ENCODE assay signal across 22 mouse cellular contexts in genomic region chr10:94062357-94062756, GRCm38 (mm10). TPM values are rescaled to one million over a fixed set of nuclear protein-coding genes. Genes with fewer than 3 reads are reported as not detected.
DNase-seq lines count a peak whose midpoint lies in the region; ATAC-seq lines count a peak whose summit lies in the region.
"Had no signal": no experiment of that assay in that cellular context is flagged by ENCODE, and none has a peak within 500 bp of the region (broad histone marks: within the 10 kb centered on the region; RNA-seq: fewer than 3 reads in every experiment).

No protein-coding gene starts in this region.

- no peak overlapping the region for H3K4me3 ChIP-seq in heart, embryonic 10.5 days
- H3K4me3 ChIP-seq in heart, embryonic 11.5 days (ENCODE audit: low read depth, low read length), result no peak overlapping the region
- no peak overlapping the region for H3K4me3 ChIP-seq in heart, embryonic 13.5 days
- H3K4me3 ChIP-seq: embryonic facial prominence, embryonic 13.5 days; embryonic facial prominence, embryonic 15.5 days; erythroblast, embryonic 14.5 days; forebrain, embryonic 10.5 days; forebrain, embryonic 12.5 days had no signal

- H3K27ac ChIP-seq in heart, embryonic 10.5 days, result peak overlapping the region; percentile 62; the same call in 1 of the 2 replicates
- no peak overlapping the region for H3K27ac ChIP-seq in heart, embryonic 11.5 days (ENCODE audit: low read depth, low read length)
- H3K27ac ChIP-seq in heart, embryonic 13.5 days (replicated peaks), result peak overlapping the region; percentile 24
- H3K27ac ChIP-seq: embryonic facial prominence, embryonic 13.5 days; embryonic facial prominence, embryonic 15.5 days; forebrain, embryonic 10.5 days; forebrain, embryonic 12.5 days had no signal

- ATAC-seq in heart, embryonic 11.5 days (replicated peaks; ENCODE audit: insufficient number of reproducible peaks, low FRiP score, low TSS enrichment), result no peak
- no peak for ATAC-seq in heart, embryonic 13.5 days (ENCODE audit: extremely low read depth, insufficient number of reproducible peaks, low FRiP score, low TSS enrichment)
- ATAC-seq: forebrain, embryonic 14.5 days had no signal

- no peaks in the 10 kb centered on the region for H3K9me3 ChIP-seq in heart, embryonic 10.5 days
- H3K9me3 ChIP-seq in heart, embryonic 11.5 days (replicated peaks; ENCODE audit: control insufficient read depth, low read length), result no peaks in the 10 kb centered on the region
- no peaks in the 10 kb centered on the region for H3K9me3 ChIP-seq in heart, embryonic 13.5 days
- H3K9me3 ChIP-seq: embryonic facial prominence, embryonic 13.5 days; embryonic facial prominence, embryonic 15.5 days; forebrain, embryonic 10.5 days; forebrain, embryonic 12.5 days had no signal

- no peaks in the 10 kb centered on the region for H3K27me3 ChIP-seq in heart, embryonic 10.5 days (ENCODE audit: insufficient read depth, poor library complexity, severe bottlenecking)
- no peaks in the 10 kb centered on the region for H3K27me3 ChIP-seq in heart, embryonic 11.5 days (ENCODE audit: control insufficient read depth, insufficient read depth, low read length)
- no peaks in the 10 kb centered on the region for H3K27me3 ChIP-seq in heart, embryonic 13.5 days (replicated peaks)
- H3K27me3 ChIP-seq: embryonic facial prominence, embryonic 13.5 days; embryonic facial prominence, embryonic 15.5 days; forebrain, embryonic 12.5 days had no signal

- 55% methylated on average over 5 of the region's 5 CpGs for WGBS in heart, embryonic 10.5 days
- 55% methylated on average over 5 of the region's 5 CpGs for WGBS in heart, embryonic 11.5 days (ENCODE audit: insufficient replicate concordance)
- WGBS in heart, embryonic 13.5 days, result 53% methylated on average over 5 of the region's 5 CpGs

- no peak for DNase-seq in heart, embryonic 10.5 days (ENCODE audit: low spot score)
- DNase-seq in heart, adult 18-20 months, result no peak
- DNase-seq in testis, postnatal 14 days (ENCODE audit: low spot score), result peak; percentile 46
- DNase-seq in testis, postnatal 10 days (ENCODE audit: low spot score), result no peak
- DNase-seq: adrenal gland, adult 2 months; adrenal gland, postnatal 10 days; adrenal gland, postnatal 25 days; cerebellum, adult 11 months; cerebellum, adult 18-20 months; cerebellum, adult 8-10 months; cerebellum, adult 9-11 months; cerebellum, postnatal 14 days; cerebellum, postnatal 36 days; embryo, embryonic 11 days had no signal

- no peak overlapping the region for H3K9ac ChIP-seq in heart, embryonic 11.5 days (ENCODE audit: low read depth, low read length)
- H3K9ac ChIP-seq in heart, embryonic 13.5 days, result no peak overlapping the region
- H3K9ac ChIP-seq: embryonic facial prominence, embryonic 13.5 days; embryonic facial prominence, embryonic 15.5 days; forebrain, embryonic 12.5 days had no signal

- H3K4me2 ChIP-seq in heart, embryonic 11.5 days, result no peak overlapping the region
- no peak overlapping the region for H3K4me2 ChIP-seq in heart, embryonic 13.5 days
- H3K4me2 ChIP-seq: embryonic facial prominence, embryonic 13.5 days; embryonic facial prominence, embryonic 15.5 days; forebrain, embryonic 12.5 days had no signal

- peaks cover 28% of the 10 kb centered on the region for H3K4me1 ChIP-seq in heart, embryonic 10.5 days
- peaks cover 27% of the 10 kb centered on the region for H3K4me1 ChIP-seq in heart, embryonic 11.5 days (ENCODE audit: control insufficient read depth, insufficient read depth, low read length)
- H3K4me1 ChIP-seq in heart, embryonic 13.5 days, result peaks cover 50% of the 10 kb centered on the region
- H3K4me1 ChIP-seq: embryonic facial prominence, embryonic 15.5 days had no signal

- H3K36me3 ChIP-seq in heart, embryonic 10.5 days, result no peaks in the 10 kb centered on the region
- no peaks in the 10 kb centered on the region for H3K36me3 ChIP-seq in heart, embryonic 11.5 days (ENCODE audit: control insufficient read depth, insufficient read depth, low read length)
- H3K36me3 ChIP-seq in heart, embryonic 13.5 days, result no peaks in the 10 kb centered on the region
- H3K36me3 ChIP-seq: embryonic facial prominence, embryonic 13.5 days; embryonic facial prominence, embryonic 15.5 days; forebrain, embryonic 10.5 days; forebrain, embryonic 12.5 days had no signal

RNA-seq across cellular contexts. Expression of gene Fgd6, which starts 26.6 kb away (rescaled TPM):
- polyA plus RNA-seq in heart, embryonic 10.5 days (2016; fragmentation: Nextera tagmentation; extraction: Ambion mirVana), result 2.9 and 4.5 TPM in 2 replicates
- 3.6 and 4.3 TPM in 2 replicates for polyA plus RNA-seq in heart, embryonic 11.5 days (2014; fragmentation: Nextera tagmentation; extraction: Ambion mirVana)
- polyA plus RNA-seq in heart, embryonic 13.5 days (2015; fragmentation: Nextera tagmentation; extraction: Ambion mirVana), result 2.1 and 2.2 TPM in 2 replicates
- total RNA-seq in heart, adult 18-20 months (2021), result 1 to 10 TPM; 5.1 to 5.6 TPM

RNA-seq across cellular contexts. Expression of gene Vezt, which starts 26.7 kb away (rescaled TPM):
- polyA plus RNA-seq in heart, embryonic 10.5 days (2016; fragmentation: Nextera tagmentation; extraction: Ambion mirVana), result 20.6 and 26.3 TPM in 2 replicates
- 25.3 and 26.9 TPM in 2 replicates for polyA plus RNA-seq in heart, embryonic 11.5 days (2014; fragmentation: Nextera tagmentation; extraction: Ambion mirVana)
- polyA plus RNA-seq in heart, embryonic 13.5 days (2015; fragmentation: Nextera tagmentation; extraction: Ambion mirVana), result 21.2 and 23.2 TPM in 2 replicates
- total RNA-seq in heart, adult 18-20 months (2021), result 10 to 100 TPM; 36.9 to 37.7 TPM
